Mouse (Mus musculus) heart, embryonic 11.5 days (tissue): ENCODE results near the gene Map3k9. TPM values are rescaled to one million over a fixed set of nuclear protein-coding genes. Genes with fewer than 3 reads are reported as not detected.

Experiments used
- ATAC-seq: fragments of 200-750 bp; cut with Nextera tagmentation; replicated peaks from 2 replicates; pipeline ENCODE4 v1.8.0; 2017; ENCODE audit warnings: moderate library complexity; ENCODE audit not compliant: insufficient number of reproducible peaks, low FRiP score, low TSS enrichment
- H3K27ac ChIP-seq: fragments of 300-500 bp; sonication (generic); 2 replicates; pipeline ENCODE4 v1.5.1; 2014; ENCODE audit warnings: mild to moderate bottlenecking, low read depth, low read length
- H3K27me3 ChIP-seq: fragments of 300-500 bp; sonication (generic); 2 replicates; pipeline ENCODE4 v1.6.1; 2014; ENCODE audit warnings: mild to moderate bottlenecking, low read length, mixed read lengths; ENCODE audit not compliant: control insufficient read depth, insufficient read depth
- H3K36me3 ChIP-seq: fragments of 300-500 bp; sonication (generic); 2 replicates; pipeline ENCODE4 v1.6.1; 2014; ENCODE audit warnings: mild to moderate bottlenecking, low read length, moderate library complexity, mixed read lengths; ENCODE audit not compliant: control insufficient read depth, insufficient read depth
- H3K4me1 ChIP-seq: fragments of 300-500 bp; sonication (generic); 2 replicates; pipeline ENCODE4 v1.6.1; 2014; ENCODE audit warnings: low read length; ENCODE audit not compliant: control insufficient read depth, insufficient read depth
- H3K4me2 ChIP-seq: fragments of 300-500 bp; sonication (generic); 2 replicates; pipeline ENCODE4 v1.6.1; 2014; ENCODE audit warnings: mild to moderate bottlenecking, moderate library complexity
- H3K4me3 ChIP-seq: fragments of 300-500 bp; sonication (generic); 2 replicates; pipeline ENCODE4 v1.5.1; 2014; ENCODE audit warnings: low read depth, low read length
- H3K9ac ChIP-seq: fragments of 300-500 bp; sonication (generic); 2 replicates; pipeline ENCODE4 v1.6.1; 2014; ENCODE audit warnings: mild to moderate bottlenecking, low read depth, low read length, moderate library complexity
- H3K9me3 ChIP-seq: fragments of 300-500 bp; sonication (generic); replicated peaks from 2 replicates; pipeline ENCODE4 v1.6.1; 2016; ENCODE audit warnings: low read length; ENCODE audit not compliant: control insufficient read depth
- WGBS: fragments of 180-500 bp; shearing (Covaris S2); extraction: QIAGEN DNeasy Blood & Tissue Kit; methylation state at CpG from one replicate; pipeline ENCODE4 v1.1.7; 2014; ENCODE audit not compliant: insufficient replicate concordance; 5-methylcytosine and 5-hydroxymethylcytosine counted together
- polyA plus RNA-seq: library from polyadenylated mRNA; unstranded; fragments of >200 nt; fragmentation: Nextera tagmentation; extraction: Ambion mirVana; gene quantifications from 2 replicates; pipeline ENCODE4 v1.2.1, GENCODE M21; 2014

Gene Map3k9
- polyA plus RNA-seq, 1 experiment from 2014 or later, result 0.52 TPM

DNA sequence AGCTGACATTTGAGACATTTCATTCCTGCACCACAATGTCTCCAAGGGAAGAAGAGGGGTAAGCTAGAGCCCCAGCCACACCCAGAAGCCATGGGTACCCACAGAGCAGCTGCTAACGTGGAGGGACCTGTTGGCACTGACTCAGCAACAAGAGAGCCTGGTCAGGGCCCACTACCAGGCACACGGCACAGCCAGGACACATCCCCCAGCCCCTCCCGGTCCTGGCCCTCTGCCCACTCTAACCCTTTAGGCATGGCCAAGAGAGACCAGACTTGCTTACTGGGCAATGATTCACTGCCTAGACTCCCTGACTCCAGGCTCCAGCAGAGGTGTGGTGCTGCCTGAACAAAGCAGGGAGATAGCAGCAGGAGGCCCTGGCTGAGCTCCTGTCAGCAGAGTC, 32.1 kb downstream of the Map3k9 start:
- no peaks in the 10 kb centered on the region for H3K9me3 ChIP-seq
- H3K27me3 ChIP-seq, result no peaks in the 10 kb centered on the region
- no peak for ATAC-seq
- 69% methylated on average over 3 of the region's 3 CpGs for WGBS
- no peak overlapping the region for H3K4me3 ChIP-seq
- H3K36me3 ChIP-seq, result no peaks in the 10 kb centered on the region
- H3K9ac ChIP-seq, result no peak overlapping the region
- H3K4me2 ChIP-seq, result no peak overlapping the region
- no peaks in the 10 kb centered on the region for H3K4me1 ChIP-seq
- H3K27ac ChIP-seq, result no peak overlapping the region

- WGBS, result 51% methylated on average over 4 of the region's 4 CpGs
- Histone ChIP-seq H3K4me1 (no peaks in the 10 kb centered on the region), H3K27ac (no peak overlapping the region), H3K27me3 (no peaks in the 10 kb centered on the region), H3K9ac (no peak overlapping the region), H3K9me3 (no peaks in the 10 kb centered on the region), H3K36me3 (no peaks in the 10 kb centered on the region), H3K4me2 (no peak overlapping the region), H3K4me3 (no peak overlapping the region)
- no peak for ATAC-seq
These were observed 32.9 kb downstream of the Map3k9 start for GRCm38 (mm10) chr12:81748021-81748576.

DNA sequence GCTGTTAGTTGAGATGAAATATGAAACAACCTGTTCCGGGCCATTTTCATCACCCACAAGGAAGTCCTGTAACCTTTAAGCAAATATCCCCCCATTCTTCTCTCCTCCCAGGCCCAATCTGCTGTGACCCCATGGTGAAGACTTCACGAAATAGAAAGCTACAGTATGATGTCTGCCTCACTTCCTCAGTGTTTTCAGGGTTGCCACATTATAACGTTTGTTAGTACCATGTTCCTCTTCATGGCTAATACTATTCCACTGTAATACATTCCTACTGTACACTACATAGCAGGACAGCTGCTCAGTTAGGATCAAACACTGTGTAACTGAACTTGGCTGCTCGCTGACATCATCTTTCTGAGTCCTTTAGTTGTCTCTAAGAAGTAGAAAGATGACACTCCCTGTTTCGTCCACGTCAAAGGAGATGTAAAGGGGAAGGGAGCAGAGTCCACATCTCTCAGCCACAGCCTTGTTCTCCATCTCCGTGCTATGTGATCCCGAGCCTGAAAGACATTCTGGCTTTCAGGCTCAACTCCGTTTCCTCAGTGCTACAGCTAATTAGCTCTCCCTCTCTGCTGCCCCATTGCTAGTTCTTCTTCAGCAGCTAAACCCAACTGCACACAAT, 34.5 kb downstream of the Map3k9 start:
- no peaks in the 10 kb centered on the region for H3K36me3 ChIP-seq
- ATAC-seq, result no peak
- 73% methylated on average over 9 of the region's 9 CpGs for WGBS
- H3K4me3 ChIP-seq, result no peak overlapping the region
- H3K9me3 ChIP-seq, result no peaks in the 10 kb centered on the region
- no peak overlapping the region for H3K9ac ChIP-seq
- no peaks in the 10 kb centered on the region for H3K27me3 ChIP-seq
- H3K4me1 ChIP-seq, result no peaks in the 10 kb centered on the region
- no peak overlapping the region for H3K27ac ChIP-seq
- H3K4me2 ChIP-seq, result no peak overlapping the region

DNA sequence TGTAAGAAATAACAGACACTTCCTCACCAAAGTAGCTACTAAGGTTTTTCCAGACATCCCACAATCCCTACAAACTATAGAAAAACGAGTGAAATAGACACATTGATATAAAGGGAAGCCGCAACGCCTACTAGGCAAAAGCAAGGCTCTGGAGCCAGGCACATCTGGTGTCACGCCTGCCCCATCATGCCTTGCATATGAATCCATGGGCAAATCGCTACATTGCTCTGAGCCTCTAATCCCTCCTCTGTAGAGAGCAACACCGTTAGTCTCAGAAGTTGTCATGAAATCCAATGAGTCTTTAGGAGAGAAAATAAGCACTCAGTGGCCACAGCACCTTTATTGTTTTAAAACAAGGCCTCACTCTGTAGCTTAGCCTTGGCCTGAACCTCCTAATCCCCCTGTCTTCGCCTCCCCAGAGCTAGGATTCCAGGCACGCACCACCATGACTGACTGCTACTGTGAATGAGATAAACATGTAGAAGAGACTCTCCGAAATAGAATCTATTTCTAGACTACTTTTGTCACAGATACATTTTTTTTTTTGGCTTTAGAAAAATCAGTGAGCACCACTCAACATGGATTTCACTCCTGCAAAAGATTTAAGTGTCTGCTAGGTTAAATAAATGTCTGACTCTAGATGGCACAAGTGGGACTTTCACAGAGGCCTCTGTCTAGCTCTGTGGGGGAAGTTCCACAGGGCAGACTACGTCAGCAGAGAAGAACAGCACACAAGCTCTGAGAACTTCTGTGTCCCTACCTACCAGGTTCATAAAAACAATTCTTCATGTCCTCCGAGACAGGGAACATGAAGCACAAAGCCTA, 45.5 kb downstream of the Map3k9 start:
- WGBS, result 68% methylated on average over 11 of the region's 11 CpGs

DNA sequence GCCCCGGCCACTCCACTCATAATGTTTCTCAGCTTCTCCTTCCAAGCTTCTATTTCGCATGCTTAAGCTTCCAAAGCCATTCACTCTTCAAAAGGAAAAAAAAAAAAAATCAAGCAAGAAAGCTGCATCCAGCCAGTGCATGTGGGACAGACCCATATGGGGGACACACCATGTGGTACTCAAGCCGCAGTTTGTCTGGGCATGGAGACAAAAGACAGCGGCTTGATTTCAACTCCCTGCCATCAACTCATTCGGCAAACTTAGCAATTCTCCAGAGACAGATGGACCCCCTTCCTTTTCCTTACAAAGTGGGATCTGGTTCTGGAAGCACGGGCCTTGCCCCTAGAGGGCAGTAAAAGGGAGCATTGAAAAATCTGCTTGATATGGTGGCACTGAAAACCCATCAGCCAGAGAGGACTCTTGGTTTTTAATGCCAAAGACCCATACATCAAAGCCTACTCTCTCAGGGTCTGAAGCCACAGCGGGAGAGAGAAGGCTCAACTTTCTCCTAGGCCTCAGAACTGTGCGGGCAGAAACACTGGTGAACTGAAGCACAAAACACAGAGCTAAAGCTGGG, 54.6 kb downstream of the Map3k9 start:
- H3K9me3 ChIP-seq, result no peaks in the 10 kb centered on the region
- no peak overlapping the region for H3K27ac ChIP-seq
- no peaks in the 10 kb centered on the region for H3K27me3 ChIP-seq
- H3K4me2 ChIP-seq, result no peak overlapping the region
- ATAC-seq, result no peak
- H3K4me1 ChIP-seq, result no peaks in the 10 kb centered on the region
- H3K36me3 ChIP-seq, result no peaks in the 10 kb centered on the region
- no peak overlapping the region for H3K4me3 ChIP-seq
- no peak overlapping the region for H3K9ac ChIP-seq
- 72% methylated on average over 8 of the region's 8 CpGs for WGBS

More for the DNA sequence above, 45.5 kb downstream of the Map3k9 start:
- H3K4me2 ChIP-seq, result no peak overlapping the region
- no peaks in the 10 kb centered on the region for H3K27me3 ChIP-seq
- no peak overlapping the region for H3K9ac ChIP-seq
- no peaks in the 10 kb centered on the region for H3K4me1 ChIP-seq
- no peaks in the 10 kb centered on the region for H3K36me3 ChIP-seq
- no peak overlapping the region for H3K4me3 ChIP-seq
- no peak overlapping the region for H3K27ac ChIP-seq
- no peaks in the 10 kb centered on the region for H3K9me3 ChIP-seq
- no peak for ATAC-seq

- H3K36me3 ChIP-seq, result no peaks in the 10 kb centered on the region
- H3K9ac ChIP-seq, result no peak overlapping the region
- H3K27ac ChIP-seq, result no peak overlapping the region
- WGBS, result 84% methylated on average over 6 of the region's 6 CpGs
- H3K4me2 ChIP-seq, result no peak overlapping the region
- no peaks in the 10 kb centered on the region for H3K4me1 ChIP-seq
- no peaks in the 10 kb centered on the region for H3K27me3 ChIP-seq
- ATAC-seq, result no peak
- no peaks in the 10 kb centered on the region for H3K9me3 ChIP-seq
- no peak overlapping the region for H3K4me3 ChIP-seq
These were observed 56.2 kb downstream of the Map3k9 start for GRCm38 (mm10) chr12:81724776-81725175.

DNA sequence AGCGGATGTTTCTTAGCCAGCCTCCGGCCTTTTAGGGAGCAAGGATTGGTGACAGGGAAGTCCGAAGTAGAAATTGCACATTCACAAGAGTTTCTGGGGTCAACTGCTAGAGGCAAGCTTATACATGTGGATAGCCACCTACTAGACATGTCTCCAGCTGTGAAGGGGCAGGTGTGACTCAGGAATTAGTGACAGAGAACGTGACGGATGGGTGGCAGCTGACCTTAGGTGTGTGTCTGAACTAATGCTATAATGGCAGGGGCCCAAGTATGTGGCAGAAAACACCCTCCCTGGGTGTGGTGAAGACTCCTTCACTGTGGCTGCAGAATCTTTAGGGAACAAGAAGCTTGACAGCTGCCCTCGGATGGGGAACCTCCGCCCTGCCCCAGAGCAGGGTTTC, 57.6 kb downstream of the Map3k9 start:
- no peak overlapping the region for H3K4me2 ChIP-seq
- H3K36me3 ChIP-seq, result no peaks in the 10 kb centered on the region
- no peaks in the 10 kb centered on the region for H3K9me3 ChIP-seq
- no peaks in the 10 kb centered on the region for H3K4me1 ChIP-seq
- 85% methylated on average over 7 of the region's 7 CpGs for WGBS
- H3K27me3 ChIP-seq, result no peaks in the 10 kb centered on the region
- no peak for ATAC-seq
- no peak overlapping the region for H3K9ac ChIP-seq
- no peak overlapping the region for H3K4me3 ChIP-seq
- no peak overlapping the region for H3K27ac ChIP-seq

DNA sequence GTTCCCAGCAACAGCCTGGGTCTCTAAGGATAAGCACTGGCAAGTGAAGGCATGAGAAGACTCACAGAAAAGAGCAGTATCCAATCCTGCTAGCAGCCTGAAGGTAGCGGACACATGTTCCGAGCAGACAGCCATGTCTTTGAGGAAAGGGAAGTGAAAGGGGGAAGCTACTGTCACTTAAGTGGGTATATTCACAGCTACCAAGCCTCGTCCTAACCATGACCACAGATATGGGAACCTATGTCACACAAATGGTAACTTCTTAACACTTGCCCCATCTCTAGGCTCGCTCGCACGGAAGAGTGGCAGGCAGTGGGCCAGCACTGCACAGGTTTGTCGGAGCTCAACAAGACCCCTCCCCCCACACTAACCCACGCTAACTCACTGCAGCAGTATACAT, 61.3 kb downstream of the Map3k9 start:
- no peak overlapping the region for H3K27ac ChIP-seq
- no peak overlapping the region for H3K9ac ChIP-seq
- no peak overlapping the region for H3K4me2 ChIP-seq
- no peaks in the 10 kb centered on the region for H3K27me3 ChIP-seq
- no peak overlapping the region for H3K4me3 ChIP-seq
- H3K9me3 ChIP-seq, result no peaks in the 10 kb centered on the region
- ATAC-seq, result no peak
- 84% methylated on average over 8 of the region's 8 CpGs for WGBS
- no peaks in the 10 kb centered on the region for H3K4me1 ChIP-seq
- no peaks in the 10 kb centered on the region for H3K36me3 ChIP-seq
